Mouse (Mus musculus): ENCODE results near the gene Tjp1.

GRCm38 (mm10) chr7:65380716-65381115 is 146.9 kb downstream of the Tjp1 start:
- TF ChIP-seq CTCF (IDR thresholded peaks at IDR 0.05) (no peak), EP300 (IDR thresholded peaks at IDR 0.05) (no peak)
